Mouse (Mus musculus): ENCODE results near the gene Apoc1. TPM values are rescaled to one million over a fixed set of nuclear protein-coding genes. Genes with fewer than 3 reads are reported as not detected.

Apoc1 gene
- polyA plus RNA-seq (2015; fragmentation: Nextera tagmentation; extraction: Ambion mirVana): 39.5 and 43.2 TPM in 2 replicates

- Histone ChIP-seq H3K4me3 (ENCODE audit: low read length) (no peak within 1 kb of the TSS), H3K9ac (ENCODE audit: low read depth, low read length) (peak within 1 kb of the TSS; percentile 37), H3K36me3 (ENCODE audit: control insufficient read depth, insufficient read depth, low read length) (0 out of 2 replicates have a peak, but pooled peaks cover 4% of the 10 kb centered on the region), H3K27me3 (replicated peaks; ENCODE audit: control insufficient read depth, insufficient read depth, low read length) (no peaks in the 10 kb centered on the region), H3K9me3 (ENCODE audit: control insufficient read depth, low read length) (no peaks in the 10 kb centered on the region; the same call in 1 of the 2 replicates), H3K4me2 (ENCODE audit: low read depth, low read length) (peak within 1 kb of the TSS; percentile 19), H3K27ac (ENCODE audit: low read length) (peak within 1 kb of the TSS; percentile 65), H3K4me1 (ENCODE audit: control insufficient read depth, insufficient read depth, low read length) (peaks cover 32% of the 10 kb centered on the region)
- ATAC-seq: peak; percentile 30; the same call in 1 of the 2 replicates
- 48% methylated on average over 28 of the region's 28 CpGs for WGBS
Measured at GRCm38 (mm10) chr7:19691873-19692865, at the start of gene Apoc1. Apoc1 (minus strand) TSS chr7:19692660.

GRCm38 (mm10) chr7:19741329-19742031, 49.0 kb upstream of the Apoc1 start:
- H3K27me3 ChIP-seq (replicated peaks; ENCODE audit: control insufficient read depth, insufficient read depth, low read length): no peaks in the 10 kb centered on the region
- ATAC-seq: peak; percentile 17; the same call in 1 of the 2 replicates
- no peak overlapping the region; the same call in 1 of the 2 replicates for H3K27ac ChIP-seq (ENCODE audit: low read length)
- H3K9ac ChIP-seq (ENCODE audit: low read depth, low read length): no peak overlapping the region
- no peaks in the 10 kb centered on the region for H3K9me3 ChIP-seq (ENCODE audit: control insufficient read depth, low read length)
- H3K4me3 ChIP-seq (ENCODE audit: low read length): no peak overlapping the region
- WGBS: 15% methylated on average over 8 of the region's 8 CpGs
- peaks cover 35% of the 10 kb centered on the region for H3K4me1 ChIP-seq (ENCODE audit: control insufficient read depth, insufficient read depth, low read length)
- peaks cover 22% of the 10 kb centered on the region for H3K36me3 ChIP-seq (ENCODE audit: control insufficient read depth, insufficient read depth, low read length)
- H3K4me2 ChIP-seq (ENCODE audit: low read depth, low read length): no peak overlapping the region

- WGBS: 90% methylated on average over 11 of the region's 11 CpGs
- H3K36me3 ChIP-seq (ENCODE audit: control insufficient read depth, insufficient read depth, low read length): peaks cover 25% of the 10 kb centered on the region
- no peak overlapping the region for H3K27ac ChIP-seq (ENCODE audit: low read length)
- no peaks in the 10 kb centered on the region for H3K27me3 ChIP-seq (replicated peaks; ENCODE audit: control insufficient read depth, insufficient read depth, low read length)
- no peak overlapping the region for H3K9ac ChIP-seq (ENCODE audit: low read depth, low read length)
- H3K4me1 ChIP-seq (ENCODE audit: control insufficient read depth, insufficient read depth, low read length): peaks cover 27% of the 10 kb centered on the region
- H3K9me3 ChIP-seq (ENCODE audit: control insufficient read depth, low read length): no peaks in the 10 kb centered on the region
- H3K4me2 ChIP-seq (ENCODE audit: low read depth, low read length): no peak overlapping the region
- no peak for ATAC-seq
- H3K4me3 ChIP-seq (ENCODE audit: low read length): no peak overlapping the region
Measured at GRCm38 (mm10) chr7:19740269-19740668, 47.8 kb upstream of the Apoc1 start.

- no peaks in the 10 kb centered on the region for H3K9me3 ChIP-seq (ENCODE audit: control insufficient read depth, low read length)
- H3K4me2 ChIP-seq (ENCODE audit: low read depth, low read length): no peak overlapping the region
- no peak overlapping the region for H3K27ac ChIP-seq (ENCODE audit: low read length)
- peaks cover 18% of the 10 kb centered on the region for H3K4me1 ChIP-seq (ENCODE audit: control insufficient read depth, insufficient read depth, low read length)
- no peak overlapping the region for H3K9ac ChIP-seq (ENCODE audit: low read depth, low read length)
- ATAC-seq: no peak
- peaks cover 26% of the 10 kb centered on the region for H3K36me3 ChIP-seq (ENCODE audit: control insufficient read depth, insufficient read depth, low read length)
- H3K27me3 ChIP-seq (replicated peaks; ENCODE audit: control insufficient read depth, insufficient read depth, low read length): no peaks in the 10 kb centered on the region
- WGBS: 85% methylated on average over 3 of the region's 3 CpGs
- no peak overlapping the region for H3K4me3 ChIP-seq (ENCODE audit: low read length)
Measured at GRCm38 (mm10) chr7:19738771-19739170, 46.3 kb upstream of the Apoc1 start.

GRCm38 (mm10) chr7:19736389-19737057, 44.1 kb upstream of the Apoc1 start:
- no peak overlapping the region for H3K4me3 ChIP-seq (ENCODE audit: low read length)
- H3K27ac ChIP-seq (ENCODE audit: low read length): no peak overlapping the region
- no peak for ATAC-seq
- H3K9me3 ChIP-seq (ENCODE audit: control insufficient read depth, low read length): no peaks in the 10 kb centered on the region
- no peaks in the 10 kb centered on the region for H3K27me3 ChIP-seq (replicated peaks; ENCODE audit: control insufficient read depth, insufficient read depth, low read length)
- H3K4me1 ChIP-seq (ENCODE audit: control insufficient read depth, insufficient read depth, low read length): peaks cover 6% of the 10 kb centered on the region; the same call in 1 of the 2 replicates
- H3K9ac ChIP-seq (ENCODE audit: low read depth, low read length): no peak overlapping the region
- H3K36me3 ChIP-seq (ENCODE audit: control insufficient read depth, insufficient read depth, low read length): peaks cover 38% of the 10 kb centered on the region
- 85% methylated on average over 16 of the region's 16 CpGs for WGBS
- no peak overlapping the region for H3K4me2 ChIP-seq (ENCODE audit: low read depth, low read length)

GRCm38 (mm10) chr7:19734178-19734666, 41.8 kb upstream of the Apoc1 start:
- 87% methylated on average over 10 of the region's 10 CpGs for WGBS
- no peak for ATAC-seq
- Histone ChIP-seq H3K9me3 (ENCODE audit: control insufficient read depth, low read length) (no peaks in the 10 kb centered on the region), H3K4me2 (ENCODE audit: low read depth, low read length) (no peak overlapping the region), H3K9ac (ENCODE audit: low read depth, low read length) (no peak overlapping the region), H3K4me3 (ENCODE audit: low read length) (no peak overlapping the region), H3K27ac (ENCODE audit: low read length) (no peak overlapping the region), H3K27me3 (replicated peaks; ENCODE audit: control insufficient read depth, insufficient read depth, low read length) (no peaks in the 10 kb centered on the region), H3K36me3 (ENCODE audit: control insufficient read depth, insufficient read depth, low read length) (peaks cover 46% of the 10 kb centered on the region), H3K4me1 (ENCODE audit: control insufficient read depth, insufficient read depth, low read length) (no peaks in the 10 kb centered on the region; the same call in 1 of the 2 replicates)

GRCm38 (mm10) chr7:19726541-19726940, 34.1 kb upstream of the Apoc1 start:
- Histone ChIP-seq H3K4me1 (ENCODE audit: control insufficient read depth, insufficient read depth, low read length) (0 out of 2 replicates have a peak, but pooled peaks cover 4% of the 10 kb centered on the region), H3K36me3 (ENCODE audit: control insufficient read depth, insufficient read depth, low read length) (peaks cover 41% of the 10 kb centered on the region), H3K27ac (ENCODE audit: low read length) (no peak overlapping the region), H3K9ac (ENCODE audit: low read depth, low read length) (no peak overlapping the region), H3K9me3 (ENCODE audit: control insufficient read depth, low read length) (peaks cover 6% of the 10 kb centered on the region; the same call in 1 of the 2 replicates), H3K4me2 (ENCODE audit: low read depth, low read length) (no peak overlapping the region), H3K27me3 (replicated peaks; ENCODE audit: control insufficient read depth, insufficient read depth, low read length) (no peaks in the 10 kb centered on the region), H3K4me3 (ENCODE audit: low read length) (no peak overlapping the region)
- WGBS: 80% methylated on average over 4 of the region's 4 CpGs
- ATAC-seq: no peak

GRCm38 (mm10) chr7:19724167-19724566, 31.7 kb upstream of the Apoc1 start:
- Histone ChIP-seq H3K4me2 (ENCODE audit: low read depth, low read length) (no peak overlapping the region), H3K27me3 (replicated peaks; ENCODE audit: control insufficient read depth, insufficient read depth, low read length) (no peaks in the 10 kb centered on the region), H3K27ac (ENCODE audit: low read length) (no peak overlapping the region), H3K9me3 (ENCODE audit: control insufficient read depth, low read length) (peaks cover 15% of the 10 kb centered on the region), H3K4me1 (ENCODE audit: control insufficient read depth, insufficient read depth, low read length) (0 out of 2 replicates have a peak, but pooled peaks cover 4% of the 10 kb centered on the region), H3K4me3 (ENCODE audit: low read length) (no peak overlapping the region), H3K9ac (ENCODE audit: low read depth, low read length) (no peak overlapping the region), H3K36me3 (ENCODE audit: control insufficient read depth, insufficient read depth, low read length) (peaks cover 40% of the 10 kb centered on the region)
- WGBS: 90% methylated on average over 12 of the region's 12 CpGs
- ATAC-seq: 0 out of 2 replicates have a peak, but pooled peaks have one; percentile 37
